In the genomic region with DNA sequence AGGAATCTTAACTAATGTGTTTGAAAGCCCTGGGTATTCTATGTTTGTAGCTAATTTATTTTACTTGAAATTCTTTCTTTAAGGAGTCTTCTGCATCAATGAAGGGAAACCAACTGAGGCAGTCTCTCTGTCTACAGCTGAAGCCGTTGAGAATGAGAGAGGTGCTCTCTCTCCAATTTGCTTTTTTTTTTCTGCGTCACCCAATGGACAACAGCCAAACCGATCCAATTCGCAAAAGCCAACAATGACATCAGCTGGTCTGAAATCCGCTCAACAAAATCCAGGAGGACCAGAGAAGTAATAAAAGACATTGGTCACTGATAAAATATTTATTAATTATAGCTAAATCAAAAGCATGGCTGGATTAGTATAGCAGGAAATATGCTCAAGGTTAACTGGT, we compare ENCODE assay signal across 15 mouse cellular contexts. TPM values are rescaled to one million over a fixed set of nuclear protein-coding genes. Genes with fewer than 3 reads are reported as not detected.
A peak's percentile ranks its signal among the peaks of the same experiment; 100 is the strongest.
DNase-seq lines count a peak whose midpoint lies in the region.
"Had no signal": no experiment of that assay in that cellular context is flagged by ENCODE, and none has a peak within 500 bp of the region (broad histone marks: within the 10 kb centered on the region; RNA-seq: fewer than 3 reads in every experiment).

No protein-coding gene starts in this region.

- DNase-seq in gastrocnemius, adult 18-20 months (ENCODE audit: low spot score), result peak; percentile 83
- DNase-seq in gastrocnemius, postnatal 10 days, result no peak
- DNase-seq in urinary bladder, postnatal 14 days (ENCODE audit: low spot score), result peak; percentile 16
- no peak for DNase-seq in urinary bladder, postnatal 10 days (ENCODE audit: low spot score)
- peak; percentile 23 to 59 for DNase-seq in heart, adult 9 months (ENCODE audit: low spot score in 2 of 2)
- peak; percentile 74 for DNase-seq in skeletal muscle tissue, adult 2 months (ENCODE audit: low read depth, low spot score)
- no peak for DNase-seq in left cerebral cortex, postnatal 10 days (ENCODE audit: extremely low spot score in 1 of 2, low spot score in 2 of 2)
- DNase-seq in kidney, adult 18-20 months, result no peak
- DNase-seq: adrenal gland, adult 2 months; cerebellum, adult 2 months; kidney, postnatal 36 days; lung, postnatal 4 days; midbrain, embryonic 14.5 days had no signal

- intact Hi-C loops in left cerebral cortex, postnatal 10 days (cut with DNase I), result no loop called here

RNA-seq across cellular contexts. Expression of gene Col6a6, which starts 26.5 kb away (rescaled TPM):
- total RNA-seq in gastrocnemius, adult 18-20 months (2021), result 1 to 10 TPM; 2.0 TPM
- 10 to 100 TPM; 32.5 to 45.0 TPM for total RNA-seq in gastrocnemius, postnatal 10 days (2021)
- total RNA-seq in left cerebral cortex, postnatal 10 days (2021), result under 1 TPM; 0.63 to 0.69 TPM
- total RNA-seq: megakaryocyte-erythroid progenitor cell, adult 5-6 weeks; MEL had no signal

Comparison
In these comparisons a context has a peak if more than half of its experiments do, and no peak if none do; other contexts are left out.
1. DNase-seq: peak in gastrocnemius, adult 18-20 months (single experiment), urinary bladder, postnatal 14 days (single experiment), heart, adult 9 months (2 of 2) and skeletal muscle tissue, adult 2 months (single experiment); none in gastrocnemius, postnatal 10 days (single experiment), urinary bladder, postnatal 10 days (single experiment), left cerebral cortex, postnatal 10 days (0 of 2) and kidney, adult 18-20 months (single experiment).
2. RNA of gene Col6a6, which starts 26.5 kb away (total RNA-seq): 32.5 to 45.0 TPM in gastrocnemius, postnatal 10 days; 2.0 TPM in gastrocnemius, adult 18-20 months and 0.63 to 0.69 TPM in left cerebral cortex, postnatal 10 days; every median in the first group is over 10 times any median in the second.